Comparison of ENCODE assay signal across 7 mouse cellular contexts in genomic region chr5:122613908-122614732, GRCm38 (mm10). TPM values are rescaled to one million over a fixed set of nuclear protein-coding genes. Genes with fewer than 3 reads are reported as not detected.
DNase-seq lines count a peak whose midpoint lies in the region; ATAC-seq lines count a peak whose summit lies in the region.

TSS of gene Ift81 (minus strand) at chr5:122614518.

- H3K4me3 ChIP-seq in intestine, embryonic 15.5 days (replicated peaks), result peak within 1 kb of the TSS; percentile 94
- peak within 1 kb of the TSS; percentile 96 for H3K4me3 ChIP-seq in midbrain, embryonic 10.5 days

- H3K36me3 ChIP-seq in intestine, embryonic 15.5 days, result no peaks in the 10 kb centered on the region
- peaks cover 17% of the 10 kb centered on the region for H3K36me3 ChIP-seq in midbrain, embryonic 10.5 days

- intact Hi-C loops in left cerebral cortex, postnatal 25 days (cut with DNase I), result loop anchor here (1.0 to 5.0 kb wide), 2 partner anchors 67 to 112 kb away; partner anchors contain the start of gene Atp2a2

- peak within 1 kb of the TSS; percentile 87 for H3K9ac ChIP-seq in intestine, embryonic 15.5 days

- H3K27ac ChIP-seq in intestine, embryonic 15.5 days, result peak within 1 kb of the TSS; percentile 83
- H3K27ac ChIP-seq in midbrain, embryonic 10.5 days (replicated peaks), result peak within 1 kb of the TSS; percentile 98

- no peaks in the 10 kb centered on the region for H3K4me1 ChIP-seq in intestine, embryonic 15.5 days (replicated peaks)
- peaks cover 28% of the 10 kb centered on the region for H3K4me1 ChIP-seq in midbrain, embryonic 10.5 days

- WGBS in intestine, embryonic 15.5 days, result 2% methylated on average over 67 of the region's 67 CpGs
- WGBS in midbrain, embryonic 10.5 days, result 2% methylated on average over 67 of the region's 67 CpGs

- H3K27me3 ChIP-seq in intestine, embryonic 15.5 days (replicated peaks), result no peaks in the 10 kb centered on the region
- no peaks in the 10 kb centered on the region for H3K27me3 ChIP-seq in midbrain, embryonic 10.5 days (ENCODE audit: low read depth, poor library complexity, severe bottlenecking)

- peak; percentile 95 to 98 for DNase-seq in adrenal gland, adult (ENCODE audit: inconsistent age in 2 of 2, low spot score in 1 of 2)
- peak; percentile 97 for DNase-seq in embryo, embryonic 10.5 days (ENCODE audit: low spot score)
- peak; percentile 88 for DNase-seq in gastrocnemius, postnatal 25 days
- DNase-seq in left cerebral cortex, postnatal 25 days (ENCODE audit: low spot score in 2 of 2), result peak; percentile 97 to 98
- DNase-seq in midbrain, embryonic 10.5 days (ENCODE audit: low spot score), result peak; percentile 97
- DNase-seq in right cerebral cortex, postnatal 4 days, result peak; percentile 99

- H3K4me2 ChIP-seq in intestine, embryonic 15.5 days (replicated peaks), result peak within 1 kb of the TSS; percentile 74

- H3K9me3 ChIP-seq in intestine, embryonic 15.5 days, result no peaks in the 10 kb centered on the region
- H3K9me3 ChIP-seq in midbrain, embryonic 10.5 days (replicated peaks), result no peaks in the 10 kb centered on the region

- peak; percentile 98 for ATAC-seq in intestine, embryonic 15.5 days

RNA-seq across cellular contexts. Expression of gene Ift81, which starts in this region (rescaled TPM):
- 1 to 10 TPM; 2.6 to 7.1 TPM for total RNA-seq in gastrocnemius, postnatal 25 days (2021)
- polyA plus RNA-seq in intestine, embryonic 15.5 days (2015; fragmentation: Nextera tagmentation; extraction: Ambion mirVana), result 23.1 and 28.8 TPM in 2 replicates
- 10 to 100 TPM; 39.5 to 40.1 TPM for total RNA-seq in left cerebral cortex, postnatal 25 days (2021)
- 51.4 and 54.1 TPM in 2 replicates for polyA plus RNA-seq in midbrain, embryonic 10.5 days (2016; fragmentation: Nextera tagmentation; extraction: Ambion mirVana)

Comparison
In these comparisons a context has a peak if more than half of its experiments do, and no peak if none do; other contexts are left out.
1. Peak in every context shown above with its lines: DNase-seq, ATAC-seq, H3K4me3 ChIP-seq and H3K27ac ChIP-seq.
2. RNA of gene Ift81 (total RNA-seq): 39.5 to 40.1 TPM in left cerebral cortex, postnatal 25 days; 2.6 to 7.1 TPM in gastrocnemius, postnatal 25 days; every median in the first group is over 4 times any median in the second.